Mouse (Mus musculus): ENCODE results near the gene F12. TPM values are rescaled to one million over a fixed set of nuclear protein-coding genes. Genes with fewer than 3 reads are reported as not detected.

F12 gene
- total and polyA plus RNA-seq, 3 experiments: not detected

GRCm38 (mm10) chr13:55404853-55405782, 21.5 kb downstream of the F12 start (continued):
- TF ChIP-seq CHD2 (IDR thresholded peaks at IDR 0.05; ENCODE audit: low read length) (no peak), UBTF (IDR thresholded peaks at IDR 0.05; ENCODE audit: borderline replicate concordance, insufficient read depth, low read depth, low read length) (no peak), MYB (IDR thresholded peaks at IDR 0.05; ENCODE audit: low read depth, low read length) (no peak)

- Histone ChIP-seq H3K4me1 (ENCODE audit: control insufficient read depth in 1 of 2, insufficient read depth in 2 of 2, low read length in 2 of 2) (0 out of 4 replicates have a peak, but pooled peaks cover 0 to 3% of the 10 kb centered on the region in 2 experiments), H3K36me3 (ENCODE audit: control insufficient read depth in 1 of 2, insufficient read depth in 2 of 2, low read length in 2 of 2) (no peaks in the 10 kb centered on the region), H3K79me2 (ENCODE audit: control insufficient read depth, insufficient read depth, low read length, poor library complexity) (no peaks in the 10 kb centered on the region), H3K4me3 (ENCODE audit: control insufficient read depth in 1 of 2, insufficient read depth in 1 of 2, low read depth in 2 of 2, low read length in 2 of 2) (no peak overlapping the region), H3K9me3 (replicated peaks; ENCODE audit: insufficient read depth, low read length) (no peaks in the 10 kb centered on the region), H3K9ac (ENCODE audit: control insufficient read depth, low read depth, low read length, poor library complexity, severe bottlenecking) (no peak overlapping the region), H3K27me3 (ENCODE audit: control insufficient read depth in 1 of 2, insufficient read depth in 2 of 2, low read length in 2 of 2) (peaks cover 2 to 10% of the 10 kb centered on the region in 2 experiments; a peak in 3 of 4 replicates), H3K27ac (ENCODE audit: control insufficient read depth, low read depth, low read length) (no peak overlapping the region)
- peak; percentile 26 for DNase-seq (ENCODE audit: low read depth, low spot score)
- no peak for TF ChIP-seq MYB (IDR thresholded peaks at IDR 0.05; ENCODE audit: low read depth, low read length)
- no peak for TF ChIP-seq GATA1 (IDR thresholded peaks at IDR 0.05; ENCODE audit: low read depth, low read length)
Observed at GRCm38 (mm10) chr13:55403935-55404852, 22.4 kb downstream of the F12 start.

- Histone ChIP-seq H3K4me1 (ENCODE audit: control insufficient read depth in 1 of 2, insufficient read depth in 2 of 2, low read length in 2 of 2) (0 out of 4 replicates have a peak, but pooled peaks cover 0 to 3% of the 10 kb centered on the region in 2 experiments), H3K9me3 (replicated peaks; ENCODE audit: insufficient read depth, low read length) (no peaks in the 10 kb centered on the region), H3K27me3 (ENCODE audit: control insufficient read depth in 1 of 2, insufficient read depth in 2 of 2, low read length in 2 of 2) (peaks cover 2 to 11% of the 10 kb centered on the region in 2 experiments; a peak in 3 of 4 replicates), H3K79me2 (ENCODE audit: control insufficient read depth, insufficient read depth, low read length, poor library complexity) (no peaks in the 10 kb centered on the region), H3K9ac (ENCODE audit: control insufficient read depth, low read depth, low read length, poor library complexity, severe bottlenecking) (no peak overlapping the region), H3K36me3 (ENCODE audit: control insufficient read depth in 1 of 2, insufficient read depth in 2 of 2, low read length in 2 of 2) (no peaks in the 10 kb centered on the region), H3K4me3 (ENCODE audit: control insufficient read depth in 1 of 2, insufficient read depth in 1 of 2, low read depth in 2 of 2, low read length in 2 of 2) (no peak overlapping the region), H3K27ac (ENCODE audit: control insufficient read depth, low read depth, low read length) (no peak overlapping the region)
- no peak for TF ChIP-seq ZC3H11A (IDR thresholded peaks at IDR 0.05; ENCODE audit: low read depth, low read length)
- no peak for TF ChIP-seq KAT2A (conservative IDR thresholded peaks at IDR 0.05; ENCODE audit: low read depth, low read length)
- TF ChIP-seq E2F4 (IDR thresholded peaks at IDR 0.05; ENCODE audit: borderline replicate concordance, low read depth, low read length): no peak
- TF ChIP-seq TBP (IDR thresholded peaks at IDR 0.05; ENCODE audit: low read depth, low read length): no peak
- TF ChIP-seq JUND (IDR thresholded peaks at IDR 0.05; ENCODE audit: low read depth, low read length): no peak
- TF ChIP-seq HCFC1 (IDR thresholded peaks at IDR 0.05; ENCODE audit: low read depth, low read length): no peak
- TF ChIP-seq NELFE (IDR thresholded peaks at IDR 0.05; ENCODE audit: low read depth, low read length): no peak
- no peak for TF ChIP-seq BHLHE40 (IDR thresholded peaks at IDR 0.05; ENCODE audit: borderline replicate concordance, low read depth, low read length)
- no peak for TF ChIP-seq POLR2AphosphoS2 (IDR thresholded peaks at IDR 0.05; ENCODE audit: low read length)
- no peak for DNase-seq (ENCODE audit: low read depth, low spot score)
Observed at GRCm38 (mm10) chr13:55403266-55403665, 23.3 kb downstream of the F12 start.

Data from MEL (cell line).